Mouse (Mus musculus) spleen, postnatal 10 days (tissue): Measurements from ENCODE around the gene Ptpn14.
A peak's percentile ranks its signal among the peaks of the same experiment; 100 is the strongest.
"Not testable (repeated sequence)": the region's sequence is repeated elsewhere in the genome, so short reads cannot be mapped to it uniquely, and the experiment has no call there.

ENCODE experiments used
- DNase-seq, 2 experiments: peaks; one replicate each; pipeline ENCODE4 v3.0.0; 2021 to 2022; ENCODE audit warnings: low spot score in 2 of 2

The Ptpn14 gene

DNA sequence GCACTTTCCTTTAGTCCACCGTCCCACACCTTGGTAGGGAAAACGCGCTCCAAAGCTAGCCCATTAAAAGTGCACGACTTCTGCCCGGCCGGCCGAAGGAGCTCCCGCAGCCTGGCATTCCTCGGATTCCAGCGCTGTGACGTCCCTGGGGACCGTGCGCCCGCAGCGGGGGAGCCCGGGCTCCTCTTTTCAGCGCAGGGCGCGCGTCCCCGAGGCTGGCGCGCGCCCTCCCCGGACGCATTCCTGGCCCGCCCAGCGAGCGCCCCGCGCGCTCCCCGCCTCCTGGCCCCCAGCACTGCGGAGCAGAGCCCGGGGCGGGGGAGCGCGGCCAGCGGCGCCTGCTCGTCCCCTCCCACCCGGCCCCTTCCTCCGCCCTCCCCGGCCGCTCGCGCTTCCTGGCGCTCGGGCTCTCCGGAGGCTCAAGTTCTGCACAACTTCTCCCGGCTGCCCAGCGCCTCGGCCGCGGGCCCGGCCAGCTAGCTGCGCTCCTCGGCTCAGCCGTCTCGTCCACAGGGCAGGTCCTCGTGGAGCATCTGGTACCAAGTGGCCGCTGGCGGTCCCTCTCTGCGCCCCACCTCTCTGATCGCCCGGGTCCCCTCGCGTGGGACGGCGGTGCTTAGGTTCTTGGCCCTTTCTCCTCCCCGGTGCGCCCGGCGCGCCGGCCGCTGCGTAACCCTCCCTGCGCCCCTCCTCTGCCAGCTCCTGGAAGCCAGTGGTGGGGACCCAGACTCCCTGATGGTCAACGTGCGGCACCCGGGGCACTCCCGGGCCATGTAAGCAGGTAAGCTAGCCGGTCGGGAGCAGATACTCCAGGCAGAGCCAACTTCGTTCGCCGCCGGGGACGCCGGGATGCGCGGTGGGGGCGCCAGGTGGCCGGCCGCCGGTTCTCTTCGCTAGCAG, at the start of gene Ptpn14:
Gene Ptpn14 (plus strand): TSS at position 385 of the 900 bp plus-strand sequence.
- peak; percentile 17 to 43 for DNase-seq

DNA sequence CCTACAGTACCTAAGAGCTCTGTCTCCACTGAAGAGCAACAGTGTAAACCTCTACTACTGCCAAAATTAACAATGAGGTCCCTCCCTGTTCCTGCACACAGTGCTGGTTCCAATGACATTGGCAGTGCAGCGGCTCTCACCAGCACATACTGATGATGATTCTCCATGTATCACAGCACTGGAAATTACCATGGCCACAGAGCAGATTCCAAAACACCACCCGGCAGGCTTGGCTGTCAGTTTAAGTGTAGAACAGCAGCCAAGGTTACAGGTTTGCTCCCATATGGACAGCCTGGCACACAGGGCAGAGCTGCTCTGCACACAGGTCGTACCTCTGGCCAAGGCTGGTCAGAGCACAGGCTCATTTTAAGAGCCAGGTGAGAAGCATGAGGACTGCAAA, 48.5 kb upstream of the Ptpn14 start:
- no peak for DNase-seq

DNA sequence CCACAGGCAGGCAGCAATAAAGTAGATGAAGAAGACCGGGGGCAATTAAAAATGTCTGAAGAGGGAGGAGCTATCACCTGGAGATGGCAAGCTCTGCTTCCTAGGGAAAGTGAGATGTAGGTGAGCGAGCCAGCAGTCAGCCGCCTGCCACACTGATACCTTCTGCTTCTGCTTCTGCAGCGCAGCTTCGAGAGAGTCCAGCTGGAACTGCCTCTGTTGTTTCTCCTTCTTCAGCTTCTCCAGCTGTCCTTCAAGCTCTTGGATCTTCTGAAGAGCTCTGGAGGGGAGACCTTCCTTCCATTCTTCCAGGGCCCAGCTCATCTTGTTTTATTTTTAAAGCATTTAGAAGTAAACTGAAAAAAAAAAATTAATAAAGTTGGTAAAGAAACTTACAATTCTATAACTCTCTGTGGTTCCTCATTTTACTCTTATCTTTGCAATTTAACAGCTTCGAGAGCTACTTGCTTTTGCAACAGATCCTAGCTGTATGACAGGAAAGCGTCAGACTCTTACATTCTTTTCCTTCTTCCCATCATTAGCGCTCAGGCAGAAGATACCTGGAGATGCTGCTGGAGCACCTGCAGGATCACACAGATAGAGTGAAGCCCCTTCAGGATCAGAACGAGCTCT, 43.2 kb upstream of the Ptpn14 start:
- DNase-seq, result no peak

DNA sequence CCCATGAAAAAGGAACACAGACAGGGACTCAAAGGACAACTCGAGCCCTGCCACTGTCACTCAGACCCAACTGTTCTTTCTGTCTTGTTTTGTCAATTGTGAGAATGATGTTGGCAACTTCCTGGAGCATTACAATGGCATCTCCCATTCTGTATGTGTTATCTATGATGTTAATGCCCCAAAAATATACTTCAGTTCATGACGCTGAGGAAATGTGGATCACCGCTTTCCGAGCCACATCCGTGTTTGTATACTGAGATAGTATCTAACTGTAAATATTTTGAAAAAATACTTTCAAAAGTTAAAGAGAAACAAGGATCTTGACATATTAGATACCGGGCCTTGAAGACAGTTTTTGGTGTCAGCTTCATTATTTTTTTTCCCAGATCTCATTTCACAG, 42.0 kb upstream of the Ptpn14 start:
- no peak for DNase-seq

DNA sequence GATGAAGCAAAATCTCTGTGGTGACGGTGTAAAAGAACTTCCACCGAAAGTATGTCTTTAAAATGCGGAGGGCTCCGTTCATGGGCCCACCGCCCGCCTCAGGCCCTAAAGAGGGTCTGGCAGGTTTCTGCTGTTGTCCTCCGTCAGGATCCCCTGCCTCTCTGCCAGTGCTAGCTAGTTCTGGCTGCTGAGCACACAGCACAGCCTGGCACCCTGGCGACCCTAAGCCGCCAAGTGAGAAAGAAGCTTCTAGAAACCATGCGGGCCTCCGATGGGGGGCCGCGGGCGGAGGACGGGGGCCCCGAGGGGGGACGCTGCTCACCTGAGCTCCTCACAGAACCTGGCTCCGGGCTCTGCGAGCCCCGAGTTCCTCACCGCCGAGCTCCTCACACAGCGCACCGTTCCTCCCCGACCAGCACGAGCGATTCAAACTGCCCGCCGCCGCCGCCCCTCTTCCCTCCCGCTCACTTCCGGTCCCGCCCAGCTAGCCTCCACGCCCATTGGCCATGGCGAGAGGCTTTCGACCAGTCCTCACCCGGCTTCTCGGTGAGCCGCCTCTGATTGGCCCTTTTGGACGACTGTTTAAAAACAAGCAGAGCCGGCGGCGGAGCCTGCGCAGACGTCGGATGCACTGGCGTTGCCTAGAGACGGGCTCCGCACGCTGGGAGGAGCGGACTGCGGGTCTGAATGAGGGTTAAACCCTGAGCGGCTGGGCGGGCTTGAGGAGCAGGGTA, 40.2 kb upstream of the Ptpn14 start, which contains the start of gene Cenpf:
Gene Cenpf (minus strand): TSS at position 433 of the 734 bp plus-strand sequence.
- peak; percentile 90 to 99 for DNase-seq

DNA sequence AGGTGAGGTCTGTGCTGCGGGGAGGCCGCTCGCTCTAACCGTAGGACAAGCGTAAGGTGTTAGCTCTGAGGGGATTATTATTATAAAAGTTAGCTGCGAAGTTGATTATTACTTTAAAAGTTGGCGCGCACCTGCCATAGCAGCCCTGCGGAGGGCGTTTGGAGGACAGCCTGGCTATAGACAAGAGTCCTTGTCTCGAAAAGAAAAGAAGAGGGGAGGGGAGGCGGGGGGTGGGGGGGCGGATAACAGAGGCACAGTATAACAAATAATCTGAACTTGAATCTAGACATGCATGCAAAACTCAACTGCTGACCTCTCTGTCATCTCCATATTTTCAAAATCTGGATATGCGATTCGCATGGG, 39.7 kb upstream of the Ptpn14 start:
- DNase-seq, result no peak

DNA sequence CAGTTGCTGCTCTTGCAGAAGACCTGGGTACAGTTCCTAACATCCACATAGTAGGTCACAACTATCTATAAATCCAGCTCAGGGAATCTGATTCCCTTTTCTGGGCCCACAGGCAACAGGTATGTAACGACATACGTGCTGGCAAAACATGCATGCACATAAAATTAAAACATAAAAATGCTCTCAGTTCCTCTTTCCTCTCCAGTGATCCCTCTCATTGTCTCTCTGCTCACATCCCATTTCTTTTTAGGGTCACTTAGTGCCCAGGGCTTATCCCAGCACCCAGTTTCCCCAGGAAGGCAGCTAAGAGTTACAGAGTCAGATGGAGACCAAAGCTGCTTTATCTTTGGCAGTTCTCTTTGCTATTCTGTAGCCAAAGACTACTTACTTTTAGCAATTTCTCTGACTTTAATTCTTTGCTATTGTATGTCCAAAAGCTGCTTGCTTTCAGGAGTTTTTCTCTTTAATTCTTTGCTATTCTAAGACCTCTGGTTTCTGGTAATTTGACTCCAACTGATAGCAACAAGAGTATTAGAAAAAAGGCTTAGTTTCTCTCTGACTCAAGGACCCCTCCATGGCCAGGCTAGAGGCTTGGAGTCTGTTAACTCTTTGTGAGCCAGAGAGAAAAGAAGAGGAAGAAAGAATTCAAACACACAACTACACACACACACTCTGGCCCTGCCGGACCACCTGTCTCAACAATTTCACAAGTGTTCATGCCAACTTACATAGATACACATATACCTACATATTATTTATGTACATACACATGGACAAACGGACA, 38.8 kb upstream of the Ptpn14 start:
- no peak for DNase-seq

DNA sequence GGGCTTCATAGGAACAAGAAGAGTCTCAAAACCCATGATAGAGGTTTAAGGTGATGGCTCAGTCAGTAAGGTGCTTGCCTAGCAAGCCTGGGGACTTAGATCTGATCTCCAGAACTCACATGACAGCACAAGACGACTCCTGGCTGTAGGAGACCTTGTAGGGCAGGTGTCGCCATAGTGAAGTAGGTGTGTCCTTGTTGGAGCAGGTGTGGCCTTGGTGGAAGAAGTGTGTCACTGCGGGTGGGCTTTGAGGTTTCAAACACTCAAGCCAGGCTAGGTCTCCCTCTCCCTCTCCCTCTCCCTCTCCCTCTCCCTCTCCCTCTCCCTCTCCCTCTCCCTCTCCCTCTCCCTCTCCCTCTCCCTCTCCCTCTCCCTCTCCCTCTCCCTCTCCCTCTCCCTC, 35.6 kb upstream of the Ptpn14 start:
- DNase-seq, result not testable (repeated sequence)

DNA sequence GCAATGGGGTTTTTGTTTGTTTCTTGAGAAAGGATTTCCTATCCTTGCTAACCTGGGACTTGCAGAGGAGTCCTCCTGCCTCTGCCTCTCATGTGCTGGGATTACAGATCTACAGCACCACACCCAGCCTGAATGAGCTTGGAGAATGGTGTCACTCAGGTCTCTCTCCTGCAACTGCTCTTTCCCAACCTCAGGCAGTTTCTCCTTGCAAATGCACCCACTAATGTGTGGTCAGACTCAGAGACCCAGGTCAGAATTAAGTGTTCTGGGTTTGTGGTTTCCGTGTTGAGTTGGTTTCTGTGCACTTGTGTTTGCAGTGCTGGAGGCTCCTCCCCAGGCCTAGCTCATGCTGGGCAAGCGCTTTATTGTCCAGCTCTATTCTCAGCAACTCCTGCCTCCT, 33.7 kb upstream of the Ptpn14 start:
- DNase-seq, result no peak

DNA sequence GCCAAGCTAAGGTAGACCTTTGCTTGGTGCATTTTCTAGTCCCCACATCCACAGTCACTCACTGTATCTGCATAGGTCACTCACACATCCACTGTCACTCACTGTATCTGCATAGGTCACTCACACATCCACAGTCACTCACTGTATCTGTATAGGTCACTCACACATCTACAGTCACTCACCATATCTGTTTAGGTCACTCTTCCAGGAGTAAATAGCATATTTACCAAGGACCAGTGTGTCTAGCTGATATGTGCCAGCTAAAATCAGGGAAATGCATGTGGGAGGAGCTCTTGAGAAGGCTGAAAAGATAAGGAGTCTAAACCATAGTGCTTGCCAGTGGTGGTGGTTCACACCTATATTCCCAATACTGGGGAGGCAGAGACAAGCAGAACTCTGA, 32.7 kb upstream of the Ptpn14 start:
- no peak for DNase-seq

DNA sequence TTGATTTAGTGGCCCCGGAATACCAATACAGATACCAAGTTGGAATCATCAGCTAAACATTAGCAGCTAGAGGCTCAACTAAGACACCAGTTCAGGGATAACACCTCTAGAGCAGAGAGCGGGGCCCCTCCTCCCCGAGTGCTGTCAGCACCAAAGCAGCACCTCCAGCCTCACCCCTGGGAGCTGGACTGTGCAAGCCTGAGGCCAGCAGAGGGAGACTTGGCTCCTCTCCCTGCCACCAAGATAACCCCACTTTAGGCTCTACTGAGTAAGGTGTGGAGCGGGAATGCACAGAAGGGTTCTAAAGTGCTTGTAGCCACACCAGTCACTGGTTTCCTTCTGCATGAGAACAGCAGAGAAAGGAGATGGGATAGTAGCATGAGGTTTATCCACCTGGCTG, 29.7 kb upstream of the Ptpn14 start:
- no peak for DNase-seq

DNA sequence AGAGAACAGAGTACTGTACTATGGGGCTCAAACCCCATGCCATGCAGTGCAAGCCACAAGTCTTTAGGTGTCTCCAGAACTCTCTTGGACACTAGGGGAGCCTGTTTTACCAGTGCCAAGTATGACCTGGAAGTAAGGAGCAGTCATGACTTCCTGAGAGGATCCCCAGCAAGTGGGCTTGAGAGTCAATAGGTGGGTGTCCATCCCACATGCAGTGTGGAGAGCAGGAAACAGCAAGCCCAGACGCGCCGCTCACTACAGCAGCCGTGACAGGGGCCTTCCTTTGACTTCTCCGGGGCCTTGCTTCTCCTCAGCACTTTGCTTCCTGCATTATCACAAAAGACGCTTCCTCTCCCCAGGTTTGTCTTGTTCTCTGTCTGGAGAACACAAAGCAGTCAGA, 27.9 kb upstream of the Ptpn14 start:
- no peak for DNase-seq

DNA sequence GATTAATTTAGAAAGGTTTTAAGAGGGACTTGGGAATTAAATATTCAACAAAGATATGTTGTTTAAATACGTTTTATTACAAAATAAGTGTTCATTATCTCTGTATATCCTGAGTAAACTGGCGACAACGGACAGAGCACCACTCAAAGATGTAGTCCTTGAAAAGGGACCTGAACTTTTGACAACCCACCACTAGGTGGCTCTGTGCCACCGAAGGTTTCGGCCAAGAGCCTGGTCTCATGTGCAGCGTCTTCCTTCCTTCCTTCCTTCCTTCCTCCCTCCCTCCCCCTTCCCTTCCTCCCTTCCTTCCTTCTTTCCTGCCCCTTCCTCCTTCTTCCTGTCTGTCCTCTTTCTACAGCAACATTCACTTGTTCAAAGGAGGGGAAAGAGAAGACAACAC, 27.1 kb upstream of the Ptpn14 start:
- DNase-seq, result peak; percentile 33 to 74

DNA sequence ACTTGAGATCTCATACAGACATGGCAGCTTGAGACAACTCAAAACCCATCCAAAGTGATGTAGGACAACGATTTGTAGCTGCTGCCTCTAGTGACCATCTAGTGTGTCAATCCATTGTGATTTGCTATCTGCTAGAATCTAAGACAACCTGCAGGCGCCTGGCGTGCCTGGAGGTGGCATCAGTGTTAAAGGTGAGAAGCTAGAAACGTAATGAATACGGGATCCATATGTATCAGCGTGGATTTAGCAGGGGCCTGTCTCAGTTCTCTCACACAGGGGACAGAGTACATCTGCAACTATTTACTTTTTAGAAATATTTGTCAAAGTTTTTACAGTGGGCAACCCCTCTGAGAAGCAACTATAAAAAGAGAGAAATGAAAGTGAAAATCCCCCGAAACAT, 24.9 kb upstream of the Ptpn14 start:
- no peak for DNase-seq

DNA sequence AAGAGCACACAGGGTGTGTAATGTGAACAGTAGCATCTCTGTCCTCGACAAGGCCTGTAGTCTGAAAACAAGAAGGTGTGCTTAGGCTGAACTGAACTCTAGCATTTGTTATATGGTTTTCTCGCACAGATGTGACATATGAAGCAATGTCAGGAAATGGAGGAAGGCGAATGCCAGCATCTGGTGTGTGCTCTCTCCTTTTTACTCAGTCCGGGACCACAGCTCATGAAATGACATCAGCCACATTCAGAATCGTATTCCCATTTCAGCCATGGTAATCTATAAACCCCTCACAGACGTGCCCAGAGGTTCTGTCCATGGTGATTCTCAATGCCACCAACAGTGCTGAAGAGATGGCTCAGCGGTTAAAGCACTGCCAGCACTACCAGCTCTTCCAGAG, 24.5 kb upstream of the Ptpn14 start:
- DNase-seq, result no peak

DNA sequence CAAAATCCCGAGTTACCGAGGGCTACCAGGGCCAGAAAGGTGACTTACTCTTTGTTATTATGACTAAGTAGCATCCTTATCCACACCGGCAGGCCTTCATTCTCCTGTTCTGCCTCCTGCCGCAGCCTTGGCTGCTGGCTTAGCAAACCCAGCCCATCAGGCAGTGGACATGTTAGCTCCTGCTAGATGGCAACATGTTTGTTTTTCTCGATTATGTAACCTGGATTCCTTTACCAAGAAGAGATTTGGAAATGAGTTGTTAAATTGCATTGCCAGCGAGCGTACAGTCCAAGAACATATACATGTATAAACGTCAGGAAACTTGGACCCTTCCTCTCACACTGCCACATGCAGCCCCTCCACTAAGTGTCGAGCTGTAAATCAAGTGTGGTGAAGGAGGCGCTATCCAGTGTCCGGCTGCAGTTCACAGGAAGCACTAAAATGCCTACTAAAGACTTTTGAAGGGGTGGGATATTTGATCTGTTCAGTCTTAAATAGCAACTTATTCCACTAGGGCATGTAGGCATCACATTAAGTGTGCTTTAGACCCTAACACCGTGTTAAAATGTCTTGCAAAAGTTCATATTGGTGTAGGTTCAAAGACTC, 21.9 kb upstream of the Ptpn14 start:
- DNase-seq, result no peak

DNA sequence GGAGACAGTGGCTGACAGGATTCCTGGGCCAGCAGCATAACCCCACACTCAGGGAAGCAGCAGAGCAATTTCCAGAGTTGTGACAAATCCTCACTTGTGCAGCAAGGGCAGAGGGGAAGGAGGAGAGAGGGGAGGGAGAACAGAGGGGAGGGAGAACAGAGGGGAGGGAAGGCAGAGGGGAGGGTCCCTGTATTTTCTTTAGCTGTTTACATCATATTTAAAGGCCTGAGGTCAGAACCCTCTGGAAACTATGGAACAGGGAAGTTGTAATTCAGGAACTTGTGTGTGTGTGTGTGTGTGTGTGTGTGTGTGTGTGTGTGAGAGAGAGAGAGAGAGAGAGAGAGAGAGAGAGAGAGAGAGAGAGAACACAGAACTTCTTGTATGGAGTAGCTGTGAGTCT, 21.1 kb upstream of the Ptpn14 start:
- no peak for DNase-seq

DNA sequence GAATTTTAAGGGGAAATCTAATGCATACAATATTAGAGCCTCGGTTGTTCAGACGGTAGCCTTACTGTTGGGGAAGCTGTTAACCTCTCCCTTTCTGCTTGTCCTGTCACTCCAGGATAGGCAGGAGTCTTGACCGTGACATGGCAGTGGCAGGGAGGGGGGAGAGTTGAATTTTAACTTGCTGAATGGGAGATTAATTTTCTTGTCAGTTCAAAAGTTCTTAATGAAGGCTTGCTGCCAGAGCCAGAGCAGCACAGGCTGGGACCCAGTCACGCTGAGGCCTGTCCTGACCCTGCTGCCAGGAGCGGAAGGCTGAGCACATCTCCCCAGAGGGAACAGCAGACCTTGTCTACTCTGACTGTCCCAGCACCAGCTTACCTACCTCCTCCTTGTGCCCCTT, 20.6 kb upstream of the Ptpn14 start:
- DNase-seq, result no peak

DNA sequence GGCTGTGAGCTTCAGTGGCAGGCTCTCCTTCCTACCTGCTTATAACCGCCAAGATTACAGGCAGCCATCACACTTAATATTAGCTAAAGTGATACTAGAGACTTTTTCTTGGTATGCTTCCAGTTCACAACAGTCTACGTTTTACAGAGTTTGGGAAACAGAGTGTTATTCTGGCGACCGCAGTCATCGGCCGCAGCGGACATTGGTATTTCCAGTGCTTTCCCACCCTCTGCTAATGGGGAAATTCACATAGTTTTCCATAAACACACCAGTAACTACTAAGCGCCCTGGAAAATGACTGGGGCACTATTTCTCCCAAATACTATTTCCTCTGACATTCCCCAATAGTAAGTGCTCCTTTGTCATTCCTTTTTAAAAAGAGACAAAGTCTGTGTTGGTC, 19.1 kb upstream of the Ptpn14 start:
- DNase-seq, result no peak

DNA sequence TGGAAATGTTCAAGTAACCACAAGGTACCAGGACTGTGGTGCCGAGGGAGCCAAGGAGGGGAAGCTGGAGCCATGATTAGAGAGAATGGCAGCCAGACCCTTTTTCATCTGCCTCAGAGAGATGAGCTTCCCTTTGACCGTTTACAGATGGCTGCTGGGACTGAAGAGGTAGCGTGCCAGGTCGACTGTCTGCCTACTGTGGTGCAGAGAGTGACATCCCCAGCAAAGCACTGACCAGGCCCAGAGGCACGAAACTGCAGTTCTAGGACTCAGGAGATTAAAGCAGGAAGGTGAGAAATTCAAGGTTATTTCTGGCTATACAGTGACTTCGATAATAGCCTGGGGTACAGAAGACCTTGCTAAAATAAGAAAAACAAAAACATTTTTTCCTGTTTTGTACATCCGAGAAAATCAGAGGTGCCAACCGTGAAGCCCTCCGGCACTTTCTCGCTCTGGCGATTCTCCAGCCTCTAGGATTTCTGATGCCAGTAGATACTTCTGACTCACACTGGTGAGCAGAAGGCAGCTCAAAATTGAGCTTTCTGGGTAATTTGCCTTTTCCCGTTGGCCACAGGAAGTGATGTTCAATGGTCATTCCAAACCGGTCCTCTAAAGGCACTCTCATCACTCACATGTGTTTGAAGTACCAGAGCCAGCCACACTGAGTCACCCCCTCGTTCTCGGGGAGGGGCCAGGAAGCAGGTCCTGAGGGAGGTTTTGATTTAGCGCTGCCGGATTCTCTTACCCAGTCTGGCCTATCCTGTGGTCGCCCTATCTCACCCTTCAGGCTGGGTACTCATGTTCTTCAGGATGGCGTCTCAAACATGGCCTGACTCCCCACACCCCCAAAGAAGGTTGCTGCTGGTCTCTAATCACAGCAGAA, 11.9 kb upstream of the Ptpn14 start:
- DNase-seq, result no peak
